Mouse (Mus musculus): Measurements from ENCODE around the gene Zfpm1.

Zfpm1 gene

DNA sequence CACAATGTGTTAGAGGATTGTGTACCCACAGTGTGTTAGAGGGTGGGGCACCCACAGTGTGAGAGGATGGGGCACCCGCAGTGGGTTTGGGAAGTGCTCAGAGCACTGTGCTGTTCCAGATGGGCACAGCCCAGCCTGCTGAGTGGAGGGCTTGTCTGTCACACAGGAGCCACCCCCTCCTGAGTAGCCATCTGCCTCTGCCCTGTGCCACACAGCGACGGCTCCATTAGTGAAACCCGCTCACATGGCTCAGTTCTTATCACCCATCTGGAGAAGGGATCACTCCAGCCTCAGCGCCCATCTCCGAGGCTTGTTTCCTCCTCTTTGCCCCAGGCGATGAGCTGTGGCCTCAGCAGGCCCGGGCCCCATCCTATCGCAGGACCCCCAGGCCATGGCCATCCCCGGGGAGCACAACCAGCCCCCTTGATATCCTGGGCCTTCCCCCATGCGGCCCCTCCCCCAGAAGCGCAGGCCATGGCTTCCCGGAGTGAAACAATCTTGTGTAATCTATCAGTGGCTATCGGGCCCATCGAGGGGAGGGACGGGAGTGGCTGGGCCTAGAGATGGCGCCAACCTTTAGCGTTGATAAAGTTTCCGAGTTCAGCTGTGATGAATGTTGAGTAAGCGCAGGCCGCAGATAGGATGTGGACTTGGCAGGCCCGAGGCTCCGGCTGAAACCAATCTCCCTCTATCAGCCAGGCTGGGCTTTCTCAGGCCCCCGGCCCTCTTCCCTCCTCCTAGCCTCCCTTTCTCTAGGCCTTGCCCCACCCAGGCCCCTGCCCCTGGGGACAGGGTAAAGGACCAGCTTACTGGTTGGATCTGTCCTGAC, 14.4 kb downstream of the Zfpm1 start:
- peak; percentile 51 to 61 for DNase-seq (ENCODE audit: low spot score in 2 of 2)

DNA sequence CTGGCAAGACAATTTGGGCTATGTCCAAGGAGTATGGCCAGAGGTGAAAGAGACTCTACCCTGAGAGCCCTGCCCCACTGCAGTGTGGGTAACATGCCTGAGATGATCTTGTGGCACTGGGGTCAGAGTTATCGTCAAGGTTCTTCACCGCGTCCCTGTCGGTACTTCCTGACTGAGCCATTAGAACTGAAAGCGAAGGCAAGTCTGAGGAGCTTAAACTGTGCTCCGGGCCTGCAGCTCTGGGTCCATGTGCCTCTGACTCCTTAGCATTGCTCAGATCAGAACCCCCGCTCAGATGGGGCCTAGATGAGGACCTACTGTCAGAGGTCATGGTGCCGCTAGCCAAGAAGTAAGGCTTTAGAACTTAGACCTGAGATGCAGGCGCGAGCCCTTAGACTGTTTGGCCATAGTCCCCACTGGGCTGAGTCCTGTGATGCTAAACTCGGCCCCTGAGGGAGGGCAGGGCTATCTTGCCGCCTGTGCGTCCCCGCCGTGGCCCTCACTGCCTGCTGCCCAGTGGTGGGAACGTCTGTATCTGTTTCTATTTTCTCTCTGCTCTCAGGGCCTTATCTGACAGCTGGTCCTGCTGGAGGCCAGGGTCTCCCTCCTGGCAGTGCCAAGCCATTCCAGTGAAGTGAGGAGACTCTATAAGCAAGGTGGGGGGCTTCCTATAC, 17.8 kb downstream of the Zfpm1 start:
- DNase-seq (ENCODE audit: low spot score in 2 of 2), result peak in 1 of 2 experiments; percentile 45

DNA sequence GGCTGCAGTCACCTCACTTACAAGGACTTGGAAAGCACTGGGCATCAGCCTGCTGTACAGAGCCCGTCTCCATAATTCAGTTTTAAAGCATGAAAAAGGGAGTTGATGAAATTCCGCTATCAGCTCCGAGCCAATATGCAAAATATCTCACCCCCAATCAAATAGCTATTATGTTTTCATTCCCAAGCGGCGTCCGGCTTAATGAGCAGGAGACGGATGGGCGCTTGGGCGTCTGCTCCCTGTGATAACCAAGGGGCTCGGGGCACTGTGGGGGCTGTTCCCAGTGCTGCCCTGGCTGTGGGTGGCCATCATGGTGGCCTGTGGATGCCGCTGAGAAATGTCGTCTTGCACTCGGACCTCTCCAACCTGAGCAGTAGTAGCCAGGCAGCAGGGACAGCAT, 19.1 kb downstream of the Zfpm1 start:
- no peak for DNase-seq (ENCODE audit: low spot score in 2 of 2)

DNA sequence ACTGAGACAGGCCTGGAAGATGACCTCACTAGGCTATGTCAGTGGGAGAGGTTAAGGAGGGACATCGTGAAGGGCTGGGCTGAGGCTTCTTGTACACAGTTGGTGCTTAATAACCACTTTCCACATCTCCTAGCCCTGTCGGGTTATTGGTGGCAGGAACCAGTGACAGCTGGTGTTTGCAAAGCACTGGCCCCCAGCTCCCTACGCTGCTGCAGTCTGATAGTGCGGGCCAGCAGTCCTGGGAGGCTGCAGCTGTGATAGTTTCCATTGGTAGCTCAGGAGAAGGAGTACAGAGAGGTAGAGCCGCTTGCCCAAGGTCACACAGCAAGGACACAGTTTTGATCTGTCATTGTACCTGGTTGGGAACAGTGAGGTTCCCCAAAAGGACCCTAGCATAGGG, 19.9 kb downstream of the Zfpm1 start:
- no peak for DNase-seq (ENCODE audit: low spot score in 2 of 2)

DNA sequence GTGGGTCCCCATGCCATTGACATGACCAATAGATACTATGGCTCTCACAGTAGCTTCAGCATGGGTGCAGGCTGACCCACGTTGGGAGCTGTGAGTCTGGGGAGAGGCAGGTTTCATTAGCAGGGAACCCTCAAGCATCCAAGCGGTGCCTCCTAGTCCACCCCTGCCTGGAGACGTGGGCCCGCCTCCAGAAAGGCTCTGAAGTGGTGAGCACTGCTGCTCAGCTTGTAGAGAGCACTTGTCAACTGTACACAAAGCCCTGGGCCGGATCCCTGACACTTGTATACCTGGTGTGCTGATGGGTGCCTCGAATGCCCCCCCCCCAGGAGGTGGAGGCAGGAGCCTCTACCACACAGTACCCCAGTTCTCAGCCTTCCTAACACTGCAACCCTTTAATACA, 21.5 kb downstream of the Zfpm1 start:
- no peak for DNase-seq (ENCODE audit: low spot score in 2 of 2)

DNA sequence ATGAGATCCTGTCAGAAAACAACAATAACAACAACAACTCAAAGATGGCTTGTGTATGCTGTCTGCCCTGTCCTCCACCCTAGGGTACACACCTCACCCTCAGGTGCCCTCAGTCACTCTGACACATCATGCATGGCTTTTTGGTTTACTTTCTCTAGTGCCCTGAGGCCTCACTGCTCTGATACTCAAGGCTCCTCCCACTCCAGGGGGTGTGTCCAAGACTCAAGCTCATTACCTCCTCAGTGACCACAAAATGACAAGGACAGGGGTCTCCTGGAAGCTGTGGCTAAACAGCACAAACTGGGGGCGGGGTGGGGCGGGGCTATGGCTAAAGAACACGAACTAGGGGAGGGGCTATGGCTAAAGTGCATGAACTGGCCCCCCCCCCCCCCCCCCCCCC, 22.1 kb downstream of the Zfpm1 start:
- DNase-seq (ENCODE audit: low spot score in 2 of 2), result no peak

DNA sequence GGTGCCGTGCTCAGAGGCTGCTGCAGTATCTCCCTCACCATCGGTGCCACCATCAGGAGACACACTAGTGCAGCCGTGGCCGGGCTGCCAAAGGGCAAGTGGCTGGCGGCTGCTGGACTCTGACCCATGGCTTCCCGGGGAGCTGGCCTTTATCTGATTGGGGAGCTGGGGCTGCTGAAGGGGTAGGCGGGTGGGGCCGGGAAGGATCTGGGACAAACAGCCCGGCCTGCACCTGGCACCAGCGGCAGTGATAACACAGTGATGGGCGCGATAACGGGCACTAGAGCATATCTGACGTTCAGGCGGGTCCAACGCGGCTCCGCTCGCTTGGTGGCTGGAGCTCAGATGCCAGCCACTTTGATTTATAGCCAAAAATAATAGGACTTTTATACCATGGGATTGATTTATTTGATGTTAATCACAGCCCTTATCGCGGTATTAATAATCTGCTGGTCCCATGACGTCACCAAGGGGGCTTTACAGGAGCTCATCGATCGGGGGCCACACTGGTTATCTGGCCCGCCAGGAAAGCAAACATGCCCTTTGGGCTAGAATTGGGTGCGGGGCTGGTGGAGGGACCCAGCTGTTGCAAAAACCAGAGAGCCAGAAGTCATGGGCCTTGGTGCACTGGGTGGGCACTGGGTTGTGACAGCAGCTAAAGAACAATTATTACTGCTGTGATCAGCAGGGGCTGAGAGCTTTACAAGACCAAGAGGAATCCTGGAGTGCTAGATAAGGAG, 24.9 kb downstream of the Zfpm1 start:
- DNase-seq (ENCODE audit: low spot score in 2 of 2), result no peak

DNA sequence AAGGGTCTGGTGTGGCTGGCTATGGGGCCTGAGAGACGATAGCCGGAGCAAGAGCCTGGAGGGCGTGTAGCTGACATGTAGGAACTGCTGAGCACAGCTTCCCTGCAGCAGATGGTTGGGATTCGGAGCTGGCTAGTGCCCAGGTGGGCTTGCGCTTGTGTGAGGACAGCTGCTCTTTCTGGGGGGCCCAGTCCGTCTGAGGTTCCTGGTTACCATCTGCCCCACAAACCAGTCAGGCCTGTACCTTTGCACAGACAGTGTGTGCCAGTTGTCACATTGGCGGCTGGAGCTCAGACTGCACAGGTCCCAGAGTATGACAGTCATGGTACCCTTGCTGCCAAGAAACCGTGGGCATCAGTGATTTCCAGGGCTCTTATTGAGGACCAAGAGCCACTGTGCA, 25.9 kb downstream of the Zfpm1 start:
- no peak for DNase-seq (ENCODE audit: low spot score in 2 of 2)

DNA sequence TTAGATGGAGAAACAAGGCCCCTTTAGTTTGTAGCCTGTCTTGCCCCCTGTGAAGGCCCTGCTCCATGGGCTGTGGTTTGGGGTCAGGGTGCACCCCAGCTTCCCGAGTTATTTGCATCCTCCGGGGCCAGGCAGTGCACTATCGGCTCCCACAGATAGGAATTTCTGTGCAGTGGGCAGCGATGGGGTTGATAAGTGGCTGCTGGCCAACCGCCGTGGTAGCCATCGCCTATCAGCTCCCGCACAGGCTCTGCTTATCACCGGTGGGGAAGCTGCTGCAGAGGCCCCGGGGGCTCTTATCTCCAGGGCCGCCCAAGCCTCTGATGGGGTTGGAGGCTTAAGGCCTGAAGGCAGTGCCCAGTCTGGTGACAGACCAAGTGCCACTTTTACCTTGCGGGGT, 27.3 kb downstream of the Zfpm1 start:
- DNase-seq (ENCODE audit: low spot score in 2 of 2), result no peak

DNA sequence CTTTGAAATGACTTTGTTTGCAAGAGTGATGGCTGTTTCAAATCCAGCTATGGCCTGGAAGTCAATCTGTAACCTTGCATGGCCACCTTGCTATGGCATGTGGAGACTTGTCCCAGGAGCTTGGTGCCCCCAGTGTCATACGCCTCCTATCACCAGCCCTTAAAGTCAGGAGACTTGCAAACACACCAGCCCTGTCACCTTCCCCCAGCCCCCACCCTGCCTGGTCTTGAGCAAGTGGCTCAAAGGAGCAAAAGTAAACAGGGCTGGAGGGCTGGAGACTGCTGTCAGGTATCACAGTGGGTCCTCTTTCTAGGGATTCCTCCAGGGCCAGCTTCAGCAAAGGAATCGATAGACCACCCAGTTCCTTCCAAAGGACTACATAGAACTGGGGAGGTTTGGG, 29.2 kb downstream of the Zfpm1 start:
- DNase-seq (ENCODE audit: low spot score in 2 of 2), result no peak

DNA sequence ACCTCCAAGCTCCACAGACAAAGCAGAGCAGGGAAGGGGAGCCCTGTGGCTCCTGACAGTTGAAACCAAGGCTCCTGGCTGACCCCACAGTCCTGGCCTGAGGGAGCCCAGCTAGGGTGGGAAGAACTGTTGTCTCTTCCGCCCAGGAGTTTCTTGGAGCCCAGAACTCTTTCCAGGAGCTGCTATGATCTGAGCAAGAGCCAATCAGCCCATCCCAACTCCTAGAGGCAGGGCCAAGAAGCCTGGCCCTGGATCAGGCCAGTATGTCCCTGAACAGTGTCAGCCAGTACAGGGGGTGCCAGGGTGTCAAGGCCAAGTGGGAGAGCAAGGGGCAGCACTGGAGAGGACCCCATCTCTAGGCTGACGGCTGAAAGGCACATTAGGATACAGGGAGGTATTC, 30.6 kb downstream of the Zfpm1 start:
- no peak for DNase-seq (ENCODE audit: low spot score in 2 of 2)

DNA sequence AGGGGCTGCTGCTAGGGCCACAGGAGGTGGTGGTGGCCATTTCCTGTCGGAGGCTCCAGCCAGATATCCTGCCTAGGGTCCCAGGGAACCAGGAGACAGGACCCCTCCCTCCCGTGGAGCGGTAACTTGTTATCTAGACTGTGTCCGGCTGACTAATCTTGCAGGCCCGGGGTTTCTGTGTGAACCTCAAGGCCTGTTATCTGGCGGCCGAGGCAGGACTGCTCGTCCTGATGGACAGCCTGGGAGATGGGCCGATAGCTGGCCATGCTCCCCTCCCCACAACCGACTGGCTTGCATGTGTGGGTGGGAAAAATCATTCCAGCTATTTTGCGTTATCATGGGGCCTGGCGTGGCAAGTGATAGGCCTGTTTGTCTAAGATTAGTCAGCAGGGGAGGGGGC, 31.4 kb downstream of the Zfpm1 start:
- no peak for DNase-seq (ENCODE audit: low spot score in 2 of 2)

DNA sequence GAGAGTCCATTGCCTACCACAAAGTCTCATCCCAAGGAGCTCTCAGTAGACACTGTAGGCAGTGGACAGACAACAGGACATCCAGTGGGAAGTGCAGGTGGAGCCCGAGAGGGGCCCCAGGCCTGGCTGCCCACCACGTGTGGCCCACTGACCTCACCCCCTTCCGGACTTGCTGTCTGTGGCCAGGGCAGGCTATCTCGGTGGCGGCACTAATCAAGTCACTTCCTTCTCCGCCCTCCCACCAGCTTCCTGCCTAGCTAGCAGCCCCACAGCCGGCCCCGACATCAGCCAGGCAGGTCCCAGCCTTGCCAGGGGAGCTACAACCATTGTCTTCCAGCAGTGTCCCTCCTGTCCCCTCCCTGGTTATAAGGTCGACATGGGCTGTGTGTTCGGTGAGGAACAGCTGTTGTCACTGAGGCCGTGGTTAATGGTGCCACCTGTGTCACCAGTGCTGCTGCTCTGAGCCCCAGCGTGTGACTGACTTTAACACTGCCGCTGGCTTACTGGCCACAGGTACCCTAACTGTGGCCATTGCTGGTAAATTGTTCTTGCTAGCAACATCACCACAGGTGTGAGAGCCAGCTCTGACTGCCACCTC, 33.1 kb downstream of the Zfpm1 start:
- DNase-seq (ENCODE audit: low spot score in 2 of 2), result peak; percentile 48 to 64

DNA sequence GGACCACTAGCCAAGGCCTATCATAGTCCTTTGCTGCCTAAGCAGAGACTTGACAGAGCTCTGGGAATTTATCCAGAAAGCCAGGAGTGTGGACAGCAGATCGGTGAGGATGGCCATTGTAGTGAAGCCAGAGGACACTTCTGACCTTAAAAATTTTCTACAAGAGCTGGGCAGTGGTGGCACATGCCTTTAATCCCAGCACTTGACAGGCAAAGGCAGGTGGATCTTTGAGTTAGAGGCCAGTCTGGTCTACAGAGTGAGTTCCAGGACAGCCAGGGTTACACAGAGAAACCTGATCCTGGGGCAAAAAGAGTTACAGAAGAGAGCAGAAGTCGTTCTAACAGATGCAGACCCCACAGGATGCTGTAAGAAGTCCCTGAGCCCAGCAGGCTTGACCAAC, 34.5 kb downstream of the Zfpm1 start:
- DNase-seq (ENCODE audit: low spot score in 2 of 2), result no peak

DNA sequence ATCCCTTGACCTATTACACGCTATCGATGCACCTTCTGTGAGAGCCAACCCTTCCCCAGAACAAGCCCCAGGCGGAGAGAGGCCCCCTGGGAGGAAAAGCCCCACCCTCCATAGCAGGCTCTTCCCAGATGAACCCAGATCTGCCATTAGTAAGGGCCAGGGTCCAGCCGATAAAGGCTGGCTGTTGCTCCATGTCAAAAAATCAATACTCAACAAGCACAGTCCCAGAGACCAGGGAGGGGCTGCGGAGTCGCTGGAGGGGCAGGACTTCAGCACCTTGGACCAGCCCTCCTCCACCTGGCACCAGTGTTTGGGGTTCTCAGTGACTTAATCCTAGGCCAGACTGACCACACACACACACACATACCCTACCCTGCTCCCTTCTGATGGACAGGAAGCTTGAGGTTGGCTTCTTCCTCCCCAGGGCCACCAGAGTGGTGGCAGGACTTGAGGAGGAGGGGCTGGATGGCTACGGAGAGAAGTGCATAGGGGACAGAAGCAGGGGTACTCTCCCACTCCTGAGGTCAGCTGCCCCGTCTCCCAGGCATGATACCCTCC, 36.1 kb downstream of the Zfpm1 start:
- DNase-seq (ENCODE audit: low spot score in 2 of 2), result no peak

DNA sequence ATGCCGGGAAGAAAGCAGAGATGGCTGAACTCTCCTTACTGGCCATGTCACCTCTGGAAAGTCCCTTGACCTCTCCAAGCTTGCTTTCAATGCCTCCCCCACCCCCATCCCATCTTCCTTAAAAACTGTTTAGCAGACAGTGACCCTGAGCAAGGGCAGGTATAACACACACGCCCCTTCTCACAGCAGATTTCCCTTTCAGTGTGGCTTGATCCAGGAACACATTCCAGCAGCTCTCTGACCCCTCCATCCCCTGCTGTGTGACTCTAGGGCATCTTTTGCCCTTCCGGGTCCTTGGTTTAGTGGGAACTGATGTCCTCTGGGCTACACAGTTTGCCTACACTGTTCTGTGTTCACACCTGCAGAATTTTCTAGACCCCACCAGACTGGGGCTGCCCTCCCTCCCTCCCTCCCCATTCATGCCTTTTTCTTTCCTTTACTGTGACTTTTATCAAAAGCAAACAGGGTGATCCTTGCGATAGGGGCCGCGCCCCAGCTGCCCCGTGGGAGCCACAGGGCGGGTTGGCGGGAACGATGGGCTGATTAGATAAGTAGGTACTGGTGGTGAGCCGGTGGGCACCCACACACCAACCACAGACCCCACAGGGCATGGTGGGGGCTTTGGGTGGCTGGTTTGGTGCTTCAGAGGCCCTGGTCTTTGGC, 37.2 kb downstream of the Zfpm1 start:
- DNase-seq (ENCODE audit: low spot score in 2 of 2), result no peak

DNA sequence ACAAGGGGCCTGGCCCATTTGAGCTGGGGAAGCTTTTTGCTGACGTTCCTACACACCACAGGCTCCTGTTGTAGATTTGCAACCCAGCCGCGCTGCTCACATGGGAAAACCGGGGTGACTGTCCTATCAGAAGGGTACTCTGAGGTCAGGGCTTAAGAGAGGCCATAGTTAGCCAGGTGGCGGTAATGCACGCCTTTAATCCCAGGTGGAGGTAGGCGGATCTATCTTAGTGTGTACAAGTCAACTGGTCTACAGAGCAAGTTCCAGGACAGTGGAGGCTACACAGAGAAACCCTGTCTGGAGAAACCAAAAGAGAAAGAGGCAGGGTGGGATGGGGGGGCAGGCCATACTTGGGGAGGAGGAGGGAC, 37.8 kb downstream of the Zfpm1 start:
- DNase-seq (ENCODE audit: low spot score in 2 of 2), result no peak

DNA sequence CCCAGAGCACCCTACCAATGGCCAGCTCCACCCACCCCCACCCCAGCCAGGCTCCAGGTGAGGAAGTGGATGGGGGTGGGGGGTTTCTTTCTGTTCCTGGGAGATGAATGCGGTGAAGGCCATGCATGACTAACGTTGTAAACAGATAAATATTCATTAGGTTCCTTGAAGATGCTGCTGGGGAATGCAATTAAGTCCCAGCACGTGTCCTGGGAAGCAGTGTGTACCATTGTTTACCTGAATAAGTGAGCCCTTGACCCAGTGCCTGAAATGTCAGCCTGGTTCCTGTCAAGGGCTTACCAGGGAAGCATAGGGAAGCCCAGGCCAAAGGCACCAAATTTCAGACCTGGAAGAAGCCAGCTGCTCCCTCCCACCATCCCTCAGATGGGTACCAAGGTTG, 38.6 kb downstream of the Zfpm1 start:
- no peak for DNase-seq (ENCODE audit: low spot score in 2 of 2)

DNA sequence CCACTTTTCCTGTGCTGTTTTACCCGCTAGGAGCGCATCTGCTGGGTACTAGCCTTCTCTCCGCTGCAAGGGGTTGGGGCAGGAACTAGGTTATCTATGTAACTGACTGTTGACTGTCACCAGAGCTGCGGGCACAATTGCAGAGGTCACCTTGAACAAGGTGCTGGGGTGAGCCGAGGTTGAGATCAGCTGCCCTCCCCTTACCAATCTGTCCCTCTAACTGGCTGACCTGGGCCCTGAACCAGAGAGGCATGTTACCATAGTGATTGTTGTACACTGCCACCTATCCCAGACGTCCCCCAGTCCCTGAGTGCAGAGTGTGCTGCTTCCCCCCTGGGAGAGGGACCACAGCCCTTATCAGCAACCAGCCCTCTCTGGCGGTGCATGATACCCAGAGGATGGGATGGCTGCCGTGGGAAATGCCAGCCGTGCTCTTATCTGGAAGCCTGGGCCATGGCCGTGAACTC, 39.5 kb downstream of the Zfpm1 start:
- DNase-seq (ENCODE audit: low spot score in 2 of 2), result no peak

DNA sequence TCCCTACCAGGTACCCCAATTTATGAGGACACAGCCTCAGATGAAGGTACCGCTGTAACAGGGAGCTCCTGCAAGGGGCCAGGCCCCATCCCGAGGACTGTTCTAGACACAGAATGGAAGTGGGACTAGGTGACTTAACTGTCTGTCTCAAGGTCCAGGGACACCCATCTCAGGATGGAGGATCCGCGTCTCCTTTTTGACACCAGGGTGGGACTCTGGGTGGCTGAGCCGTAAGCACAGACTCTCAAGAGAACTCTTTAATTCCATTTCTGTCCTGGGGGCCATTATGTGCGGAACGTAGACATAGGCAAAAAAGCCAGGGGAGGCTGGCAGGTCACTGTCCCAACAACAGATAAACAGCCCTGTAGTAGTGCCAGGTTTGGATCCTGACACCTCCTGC, 40.2 kb downstream of the Zfpm1 start:
- DNase-seq (ENCODE audit: low spot score in 2 of 2), result no peak

DNA sequence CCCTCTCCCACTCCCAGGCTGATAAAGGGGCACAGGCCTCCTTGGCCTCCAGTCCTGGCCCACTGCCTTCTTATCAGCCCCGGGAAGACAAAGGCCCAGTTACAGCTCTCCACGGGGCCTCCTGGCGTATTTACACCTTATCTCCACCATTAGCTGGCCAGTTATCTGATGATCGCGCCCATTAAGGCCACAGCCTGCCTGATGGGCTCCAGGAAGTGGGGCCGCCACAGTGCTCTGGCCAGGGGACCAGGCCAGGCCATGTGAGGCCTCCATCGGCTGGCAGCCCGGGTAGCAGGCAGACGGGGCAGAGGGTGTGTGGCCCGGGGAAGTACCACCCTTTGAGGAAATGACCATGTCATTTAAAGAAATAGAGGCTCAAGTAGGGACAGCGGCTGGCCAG, 40.9 kb downstream of the Zfpm1 start:
- no peak for DNase-seq (ENCODE audit: low spot score in 2 of 2)
